Mouse (Mus musculus): ENCODE measurements around the gene Rlbp1. TPM values are rescaled to one million over a fixed set of nuclear protein-coding genes. Genes with fewer than 3 reads are reported as not detected.
A peak's percentile ranks its signal among the peaks of the same experiment; 100 is the strongest.

Gene Rlbp1
- 0.05 TPM in 1 of 2 replicates, not detected in the other for polyA plus RNA-seq (2012; rRNA removed)

DNA sequence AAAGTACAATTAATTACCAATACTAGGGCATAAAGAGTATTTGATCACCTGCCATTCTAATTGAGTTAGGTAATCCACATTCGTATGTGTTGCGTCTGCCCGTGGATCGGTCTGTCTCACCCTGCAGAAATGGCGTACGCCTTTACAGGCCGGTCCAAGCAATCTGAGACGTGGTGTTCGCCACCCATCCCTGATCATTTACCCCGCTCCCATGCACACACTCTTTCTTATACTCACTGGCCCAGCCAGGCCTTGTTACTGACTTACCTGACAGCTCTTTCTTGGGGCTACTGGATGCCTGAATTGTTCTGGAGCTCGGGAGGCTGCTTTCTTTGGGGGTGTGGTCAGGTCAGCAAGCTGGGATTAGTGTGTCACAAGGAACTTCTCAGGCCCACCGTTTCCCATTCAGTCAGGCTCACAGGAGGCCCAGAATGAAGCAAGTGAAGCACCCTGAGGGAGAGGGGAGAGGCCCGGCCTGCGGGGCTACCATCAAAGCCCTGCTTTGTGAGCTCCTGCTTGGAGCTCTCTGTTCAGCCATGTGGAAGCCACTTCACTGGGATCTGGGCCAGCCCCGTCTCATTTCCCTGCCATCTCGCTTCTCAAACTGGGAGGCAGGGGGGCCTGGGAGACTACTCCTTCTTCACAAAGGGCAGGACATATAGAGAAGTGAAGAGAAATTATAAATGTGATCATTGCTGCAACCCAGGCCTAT, at the start of gene Rlbp1:
Rlbp1 (minus strand) TSS at position 627 of the 712 bp plus-strand sequence.
- DNase-seq (ENCODE audit: low read depth, low spot score), result no peak
- 72% methylated on average over 16 of the region's 16 CpGs for WGBS

DNA sequence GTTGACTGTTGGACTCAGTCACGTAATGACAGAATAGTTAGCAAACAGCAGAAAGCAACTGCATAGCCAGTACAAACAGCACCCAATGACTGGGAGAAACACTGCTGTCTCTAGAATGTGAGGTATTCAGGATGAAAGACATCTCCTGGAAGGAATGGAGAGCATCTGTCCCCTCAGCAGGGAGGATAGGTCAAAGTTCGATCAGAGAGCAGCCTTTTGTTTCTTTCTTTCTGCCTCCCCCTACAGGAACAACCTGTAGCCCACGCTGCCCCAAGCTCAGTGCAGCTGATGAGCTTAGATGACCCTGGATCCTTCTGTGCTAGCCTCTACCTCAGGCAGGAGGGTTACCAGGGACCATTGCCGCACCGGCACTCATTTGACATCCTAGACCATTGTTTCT, 41.4 kb upstream of the Rlbp1 start:
- no peak for DNase-seq (ENCODE audit: low read depth, low spot score)
- WGBS, result 75% methylated on average over 5 of the region's 5 CpGs

DNA sequence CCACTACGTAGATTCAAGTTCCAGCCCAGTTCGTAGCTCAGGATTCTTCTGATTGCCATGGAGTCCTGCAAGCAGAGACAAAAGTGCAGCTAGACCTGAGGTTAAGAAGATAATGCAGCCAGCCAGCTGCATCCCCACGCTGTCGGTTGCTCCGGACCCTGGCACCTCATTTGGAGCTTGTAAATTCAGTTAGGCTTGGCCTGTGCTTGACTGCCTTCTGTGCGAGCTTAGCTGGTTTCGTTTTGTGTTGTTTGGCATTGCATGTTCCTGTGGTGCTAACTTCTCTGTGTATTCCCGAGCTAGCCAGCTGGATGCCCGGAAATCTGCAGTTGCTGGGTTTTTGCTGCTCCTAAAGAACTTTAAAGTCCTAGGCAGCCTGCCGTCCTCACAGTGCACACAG, 39.0 kb upstream of the Rlbp1 start:
- 84% methylated on average over 10 of the region's 10 CpGs for WGBS
- no peak for DNase-seq (ENCODE audit: low read depth, low spot score)

DNA sequence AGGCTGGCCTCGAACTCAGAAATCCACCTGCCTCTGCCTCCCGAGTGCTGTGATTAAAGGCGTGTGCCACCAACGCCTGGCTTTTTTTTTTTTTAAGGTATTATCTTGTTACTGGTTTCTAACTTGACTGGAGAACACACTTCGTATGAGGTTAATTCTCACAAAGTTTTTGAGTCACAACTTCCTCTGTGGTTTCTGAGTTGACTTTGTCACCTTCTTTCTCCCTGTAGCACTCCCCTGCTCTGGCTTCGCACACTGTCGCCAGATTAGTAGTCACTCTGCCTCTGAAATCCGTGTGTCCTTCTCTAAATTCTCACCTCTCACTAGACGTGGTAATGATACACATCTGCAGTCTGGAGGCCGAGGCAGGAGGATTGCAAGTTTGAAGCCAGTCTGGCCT, 36.0 kb upstream of the Rlbp1 start:
- no peak for DNase-seq (ENCODE audit: low read depth, low spot score)
- 90% methylated on average over 10 of the region's 10 CpGs for WGBS

DNA sequence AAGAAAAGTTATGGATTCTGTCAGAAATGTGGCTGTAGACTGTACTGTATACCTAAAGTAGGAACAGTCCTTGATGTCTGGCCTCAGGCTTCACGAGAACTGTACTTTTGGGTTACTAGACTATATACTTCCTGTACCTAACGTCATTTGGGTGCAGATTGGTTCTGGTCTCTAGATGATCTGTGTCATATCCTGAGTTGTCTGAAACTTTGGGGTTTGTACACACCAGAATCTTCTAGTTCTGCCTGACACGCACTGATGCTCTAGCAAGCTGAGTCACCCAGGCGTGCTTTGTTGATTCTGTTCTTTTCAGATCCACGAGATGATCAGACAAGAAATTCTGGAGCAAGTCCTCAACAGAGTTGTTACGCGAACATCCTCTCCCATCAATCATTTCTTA, 33.1 kb upstream of the Rlbp1 start:
- WGBS, result 89% methylated on average over 7 of the region's 7 CpGs

DNA sequence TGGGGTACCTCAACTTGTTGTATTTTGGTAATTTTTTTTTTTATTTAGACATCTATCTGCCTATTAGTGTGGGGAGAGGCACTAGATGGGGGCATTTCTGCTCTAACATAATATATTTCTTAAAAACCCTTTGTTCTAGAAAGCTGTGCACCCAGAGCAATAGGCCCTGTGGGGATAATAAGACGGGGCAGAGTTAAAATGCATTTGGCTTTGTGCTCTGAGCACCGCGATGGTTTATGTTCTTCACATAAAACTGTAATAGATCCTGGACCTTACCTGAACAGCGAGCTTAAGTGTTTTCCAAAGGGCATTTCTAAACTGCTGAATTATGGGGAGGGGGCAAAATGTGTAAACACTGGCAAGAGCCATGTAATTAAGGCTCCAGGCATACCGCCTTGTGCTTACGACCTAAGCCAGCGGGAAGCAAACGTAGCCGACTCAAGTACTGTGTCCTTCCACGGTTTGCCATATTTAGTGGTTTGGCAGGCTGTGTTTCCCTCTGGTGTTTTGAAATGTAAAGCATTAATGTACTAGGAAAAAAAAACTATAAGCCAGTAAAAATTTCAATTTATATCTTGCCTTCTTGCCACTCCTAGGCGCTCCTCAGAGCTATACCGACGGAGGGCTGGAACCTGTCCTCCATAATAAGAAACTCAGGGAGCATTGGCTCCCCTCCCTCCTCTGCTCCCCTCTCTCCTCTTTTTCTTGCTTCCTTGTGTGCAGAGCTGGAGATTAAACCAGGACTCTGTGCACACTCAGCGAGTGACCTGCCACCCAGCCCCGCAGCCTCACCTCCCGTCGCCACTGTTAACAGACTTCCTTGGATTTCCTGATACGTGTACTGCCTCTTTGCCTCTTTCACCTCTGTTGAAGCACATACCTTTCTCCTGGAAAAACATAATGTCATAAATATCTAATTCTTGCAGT, 27.9 kb upstream of the Rlbp1 start:
- DNase-seq (ENCODE audit: low read depth, low spot score), result no peak
- 79% methylated on average over 18 of the region's 18 CpGs for WGBS

More for the DNA sequence above, 33.1 kb upstream of the Rlbp1 start:
- DNase-seq (ENCODE audit: low read depth, low spot score), result no peak

DNA sequence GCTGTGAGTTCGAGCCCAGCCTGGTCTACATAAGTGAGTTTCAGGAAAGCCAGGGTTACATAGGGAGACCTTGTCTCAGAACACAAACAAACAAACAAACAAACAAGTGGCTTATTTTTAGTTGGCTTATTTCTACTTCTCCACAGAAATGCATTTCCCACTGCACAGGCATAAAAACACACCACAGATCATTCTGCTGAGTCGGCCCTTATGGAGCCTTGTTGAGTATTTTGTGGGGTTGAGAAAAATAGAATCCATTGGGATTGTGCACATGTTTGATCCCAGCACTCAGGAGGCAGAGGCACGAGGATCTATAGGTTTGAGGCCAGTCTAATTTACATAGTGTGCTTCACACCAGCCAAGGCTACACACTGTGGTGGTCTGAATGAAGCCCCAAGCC, 13.4 kb upstream of the Rlbp1 start:
- 88% methylated on average over 3 of the region's 3 CpGs for WGBS

DNA sequence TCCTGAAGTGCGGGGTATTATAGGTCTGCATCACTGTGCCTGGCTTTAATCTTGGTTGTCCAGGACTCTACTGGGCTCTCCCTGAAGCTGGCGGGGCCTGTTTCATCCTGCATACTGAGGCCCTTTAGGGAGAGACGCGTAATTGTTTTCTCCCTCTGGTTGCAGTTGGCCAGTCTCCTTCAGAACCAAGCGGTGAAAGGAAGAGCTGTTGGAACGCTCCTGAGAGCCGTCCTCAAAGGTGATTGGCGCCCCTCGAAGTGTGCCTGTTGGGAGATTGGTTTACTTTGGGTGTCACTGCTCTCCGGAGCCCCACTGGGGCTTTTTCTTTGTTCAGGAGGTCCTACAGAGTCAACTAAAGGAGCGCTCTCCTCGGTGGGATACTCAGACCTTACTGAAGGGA, 12.1 kb upstream of the Rlbp1 start:
- 84% methylated on average over 12 of the region's 12 CpGs for WGBS

More for the DNA sequence above, 13.4 kb upstream of the Rlbp1 start:
- DNase-seq (ENCODE audit: low read depth, low spot score), result no peak

DNA sequence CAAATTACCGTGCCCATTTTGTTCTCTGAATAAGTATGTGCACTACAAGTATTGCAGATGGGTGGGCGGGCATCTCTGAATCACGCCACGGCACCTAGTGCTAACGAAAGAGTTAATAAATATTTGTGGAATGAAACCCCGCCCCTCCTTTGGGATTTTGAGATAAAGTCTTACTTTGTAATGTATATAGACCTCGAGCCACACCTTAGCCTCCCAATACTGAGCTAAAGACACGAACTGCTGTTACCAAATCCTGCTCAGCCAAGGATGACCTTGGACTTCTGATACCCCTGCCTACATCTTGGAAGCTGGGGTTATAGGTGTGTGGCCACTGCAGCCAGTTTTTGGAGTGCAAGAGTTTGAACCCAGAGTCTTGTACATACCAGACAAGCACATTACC, 11.6 kb upstream of the Rlbp1 start:
- WGBS, result 45% methylated on average over 8 of the region's 8 CpGs

More for the DNA sequence above, 12.1 kb upstream of the Rlbp1 start:
- no peak for DNase-seq (ENCODE audit: low read depth, low spot score)

DNA sequence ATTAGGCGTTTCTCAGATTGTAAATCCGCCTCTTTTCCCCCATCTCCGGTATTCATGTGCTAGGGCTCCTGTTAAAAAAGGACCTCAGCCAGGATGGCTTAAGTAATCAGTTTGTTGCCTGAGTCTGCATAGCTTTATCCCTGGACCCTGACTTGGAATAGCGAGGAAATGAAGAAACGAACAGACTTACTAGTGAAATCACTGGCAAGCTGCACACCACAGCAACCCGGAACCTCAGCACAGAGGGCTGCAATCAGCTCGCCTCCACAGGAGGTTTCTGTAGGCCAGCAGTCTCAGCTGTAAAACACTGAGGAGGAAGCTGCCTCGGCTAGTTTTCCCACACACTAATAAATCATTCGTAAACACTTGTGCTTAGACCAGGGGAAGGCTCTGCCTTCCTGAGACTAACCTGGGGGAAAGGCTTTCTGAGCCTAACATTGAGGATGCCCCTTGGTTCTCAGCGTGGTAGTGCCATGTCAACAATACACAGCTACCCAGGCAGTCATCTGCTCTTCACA, 10.7 kb upstream of the Rlbp1 start:
- DNase-seq (ENCODE audit: low read depth, low spot score), result no peak
- WGBS, result 55% methylated on average over 10 of the region's 10 CpGs

More for the DNA sequence above, 11.6 kb upstream of the Rlbp1 start:
- no peak for DNase-seq (ENCODE audit: low read depth, low spot score)

DNA sequence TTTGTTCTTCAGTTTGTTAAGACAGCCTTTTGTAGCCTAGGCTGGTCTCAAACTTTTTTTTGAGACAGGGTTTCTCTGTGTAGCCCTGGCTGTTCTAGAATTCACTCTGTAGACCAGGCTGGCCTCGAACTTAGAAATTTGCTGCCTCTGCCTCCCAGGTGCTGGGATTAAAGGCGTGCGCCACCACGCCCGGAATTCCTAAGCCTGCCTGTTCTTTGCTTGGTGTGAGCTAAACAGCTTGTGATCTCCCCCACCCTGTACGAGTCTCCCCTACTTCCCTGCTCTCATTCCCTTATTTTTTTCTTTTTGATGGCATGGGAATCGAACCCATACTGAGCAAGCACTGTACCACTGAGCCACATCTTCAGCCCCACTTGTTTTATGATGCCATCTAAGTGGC, 8.3 kb upstream of the Rlbp1 start:
- no peak for DNase-seq (ENCODE audit: low read depth, low spot score)
- 70% methylated on average over 7 of the region's 7 CpGs for WGBS

DNA sequence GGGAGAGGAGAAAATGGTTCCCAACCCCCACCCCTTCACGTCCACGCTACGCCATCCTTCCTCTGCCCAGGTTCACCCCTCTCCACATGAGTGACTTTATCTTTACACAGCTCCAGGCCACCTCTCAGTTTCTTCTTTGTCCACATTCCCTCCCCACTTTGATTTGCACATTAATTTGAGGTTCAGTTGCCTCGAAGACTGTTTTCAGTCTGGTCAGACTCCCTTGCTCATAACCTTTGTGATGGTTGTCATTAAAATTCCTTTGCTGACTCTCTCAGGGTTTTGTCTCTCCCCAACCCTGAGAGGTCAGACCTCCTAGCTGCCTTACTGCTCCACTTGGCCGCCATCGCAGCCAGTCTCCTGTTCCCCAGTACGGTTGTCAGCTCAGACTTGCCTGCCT, 7.8 kb upstream of the Rlbp1 start:
- WGBS, result 72% methylated on average over 7 of the region's 7 CpGs
- DNase-seq (ENCODE audit: low read depth, low spot score), result no peak

DNA sequence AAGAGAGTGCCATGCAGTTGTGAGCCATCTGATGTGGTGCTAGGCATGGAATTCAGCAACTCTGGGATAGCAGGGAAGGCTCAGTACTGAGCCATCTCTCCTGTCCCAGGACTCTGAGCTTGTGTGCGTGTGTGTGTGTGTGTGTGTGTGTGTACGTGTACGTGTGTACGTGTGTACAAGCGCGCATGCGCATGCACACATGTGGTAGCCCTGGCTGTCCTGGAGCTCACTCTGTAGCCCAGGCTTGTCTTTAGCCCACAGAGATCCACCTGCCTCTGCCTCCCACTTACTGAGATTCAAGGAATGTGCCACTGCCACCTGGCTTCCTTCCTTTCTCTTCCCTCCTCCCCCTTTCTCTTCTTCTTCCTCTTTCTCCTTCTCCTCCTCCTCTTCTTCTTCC, 7.1 kb upstream of the Rlbp1 start:
- 99% methylated on average over 7 of the region's 7 CpGs for WGBS
- no peak for DNase-seq (ENCODE audit: low read depth, low spot score)

DNA sequence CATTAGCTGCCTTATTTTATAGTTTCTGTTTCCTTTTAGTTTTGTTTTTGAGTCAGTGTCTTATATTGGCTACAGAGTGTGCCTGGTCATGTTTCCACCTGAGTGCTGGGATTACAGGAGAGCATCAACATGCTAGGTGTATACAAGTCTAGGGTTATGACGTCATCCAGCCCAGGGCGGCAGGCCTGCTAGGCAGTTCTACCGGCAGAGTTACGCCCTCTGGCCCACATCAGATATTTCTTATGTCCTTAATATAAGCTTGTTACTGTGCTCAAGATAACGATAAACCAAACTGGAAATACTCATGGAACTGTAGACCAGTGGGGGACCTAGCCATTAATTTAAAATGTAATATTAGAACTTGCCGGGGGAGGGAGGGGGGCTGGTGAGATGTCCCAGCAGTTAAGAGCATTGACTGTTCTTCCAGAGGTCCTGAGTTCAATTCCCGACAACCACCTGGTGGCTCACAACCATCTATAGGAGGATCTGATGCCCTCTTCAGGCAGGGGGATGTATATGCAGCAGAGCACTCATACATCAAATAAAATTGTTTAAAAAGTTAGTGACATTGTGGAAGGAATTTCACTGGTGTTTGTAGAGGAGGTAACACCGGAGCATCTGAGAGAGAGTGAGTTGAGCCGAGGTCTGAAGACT, 6.1 kb upstream of the Rlbp1 start:
- WGBS, result 34% methylated on average over 9 of the region's 9 CpGs
- no peak for DNase-seq (ENCODE audit: low read depth, low spot score)

DNA sequence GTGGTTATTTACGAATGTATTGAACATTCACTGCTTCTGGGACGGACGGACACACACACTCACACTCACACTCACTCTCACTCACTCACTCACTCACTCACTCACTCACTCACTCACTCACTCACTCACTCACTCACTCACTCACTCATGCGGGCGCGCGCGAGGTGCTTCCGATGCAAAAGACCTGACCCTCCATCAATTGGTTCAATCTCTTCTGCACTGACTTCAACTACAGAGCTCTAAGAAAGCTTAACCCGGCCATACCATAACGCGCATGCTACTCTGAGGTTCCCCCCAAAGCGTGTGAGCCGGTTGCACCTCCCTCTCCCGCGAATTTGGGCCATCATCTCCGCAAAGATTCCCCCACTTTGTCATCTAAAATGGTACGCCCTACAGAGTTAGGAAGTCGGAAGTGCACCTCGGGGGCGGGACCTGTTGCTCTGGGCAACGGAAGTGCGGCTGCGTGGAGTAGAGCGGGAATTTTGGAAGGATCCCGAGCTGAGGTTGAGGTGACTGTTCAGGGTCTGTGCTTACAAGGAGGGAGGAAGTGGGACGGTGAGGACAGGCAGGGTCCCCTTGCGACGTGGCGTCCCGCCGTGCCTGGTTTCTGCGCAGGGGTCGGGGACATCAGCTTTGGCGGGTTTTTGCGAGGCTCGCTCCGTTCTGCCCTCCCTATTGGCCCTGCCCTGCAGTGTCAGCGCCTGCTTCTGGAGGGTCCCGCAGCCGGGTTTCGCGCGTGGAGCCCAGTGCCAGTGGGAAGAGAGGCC, 5.2 kb upstream of the Rlbp1 start, which contains the start of gene Fanci:
Fanci (plus strand) TSS at position 47 of the 767 bp plus-strand sequence.
- under 1% methylated on average over 44 of the region's 44 CpGs for WGBS
- DNase-seq (ENCODE audit: low read depth, low spot score), result peak; percentile 83

DNA sequence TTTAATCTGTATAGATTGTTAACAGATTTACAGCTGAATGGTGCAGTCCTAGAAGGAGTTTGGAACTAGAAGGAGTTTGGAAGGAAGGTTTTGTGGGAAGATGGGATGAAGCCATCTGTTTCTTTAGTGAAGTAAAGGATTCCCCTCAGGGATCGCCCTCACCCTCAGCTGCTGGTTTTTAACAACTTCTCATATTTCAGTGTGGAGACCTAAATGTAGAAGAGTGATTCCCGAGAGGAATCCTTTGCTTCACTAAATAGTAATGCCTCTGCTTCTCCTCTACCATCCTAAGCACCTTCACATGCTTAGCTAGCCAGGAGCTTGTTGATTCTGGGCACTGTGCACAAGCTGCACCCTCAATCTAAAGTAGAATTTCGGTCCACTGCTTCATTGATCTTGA, 4.6 kb upstream of the Rlbp1 start:
- no peak for DNase-seq (ENCODE audit: low read depth, low spot score)
- WGBS, result 5% methylated on average over 3 of the region's 3 CpGs

DNA sequence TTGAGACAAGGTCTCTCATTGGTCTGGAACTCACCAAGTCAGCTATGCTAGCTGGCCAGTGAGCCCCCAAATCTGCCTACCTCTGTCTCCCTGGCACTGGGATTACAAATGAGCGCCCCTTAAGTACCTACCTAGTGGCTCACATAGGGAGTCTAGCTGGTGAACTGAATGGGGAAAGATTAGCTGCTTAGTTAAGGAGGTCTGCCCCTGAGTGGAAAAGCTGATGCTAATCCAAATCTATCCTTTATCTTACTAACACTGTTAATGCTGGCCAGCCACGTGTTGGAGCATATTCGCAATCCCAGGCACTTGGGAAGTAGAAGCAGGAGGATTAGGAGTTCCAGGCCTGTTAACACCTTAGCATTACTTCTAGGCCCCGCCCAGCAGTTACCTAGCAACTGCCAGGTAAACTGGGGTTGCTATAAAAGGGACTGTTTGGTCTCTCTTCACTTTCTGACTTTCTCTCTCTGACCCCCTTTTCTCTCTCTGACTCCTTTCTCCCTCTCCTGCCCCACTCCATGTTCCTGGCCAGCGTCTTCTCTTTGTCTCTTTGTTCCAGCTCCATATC, 3.4 kb upstream of the Rlbp1 start:
- no peak for DNase-seq (ENCODE audit: low read depth, low spot score)
- 56% methylated on average over 5 of the region's 5 CpGs for WGBS

DNA sequence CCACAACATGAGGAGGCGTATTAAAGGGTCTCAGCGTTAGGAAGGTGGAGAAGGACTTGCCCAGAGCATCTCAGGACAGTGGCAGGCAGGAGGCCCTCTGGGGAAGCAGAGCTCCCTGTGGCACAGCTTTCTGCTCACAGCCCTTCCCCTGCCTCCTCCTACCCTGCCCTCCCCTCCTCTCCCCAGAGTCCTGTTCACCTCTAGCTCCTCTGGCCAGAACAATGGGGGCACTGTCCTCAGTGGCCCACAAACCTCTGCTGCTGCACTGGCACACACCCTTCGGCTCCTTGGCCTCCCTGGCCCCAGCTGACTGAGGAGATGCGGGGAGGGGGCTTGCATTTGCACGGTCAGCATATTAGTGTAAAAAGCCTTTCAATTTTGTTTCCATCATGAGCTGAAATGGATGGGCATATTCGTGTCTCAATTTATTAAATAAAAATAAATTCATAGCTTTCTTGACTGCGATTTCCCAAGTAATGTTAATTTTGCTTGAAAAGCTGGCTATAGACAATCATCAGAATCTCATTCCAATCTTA, 1.9 kb upstream of the Rlbp1 start:
- WGBS, result 73% methylated on average over 7 of the region's 7 CpGs
- no peak for DNase-seq (ENCODE audit: low read depth, low spot score)

DNA sequence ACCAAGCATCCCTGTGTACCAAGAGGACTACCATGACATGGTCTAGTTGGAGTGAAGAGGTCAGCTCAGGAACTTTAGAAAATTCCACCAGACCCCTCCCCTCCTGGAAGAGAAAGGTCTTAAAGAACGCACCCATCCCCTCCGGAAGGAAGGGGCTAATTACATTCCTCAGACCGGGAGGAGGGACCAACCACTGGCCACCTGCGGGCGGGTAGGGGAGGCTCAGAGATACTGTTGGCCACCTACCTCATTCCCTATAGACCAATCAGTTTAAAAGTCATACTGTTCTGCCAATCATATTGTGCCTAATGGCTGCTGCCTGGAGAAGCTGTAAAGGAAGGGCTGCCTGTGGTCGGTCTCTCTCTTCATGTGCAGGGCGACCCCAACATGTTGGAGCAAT, 1.1 kb upstream of the Rlbp1 start:
- WGBS, result 33% methylated on average over 7 of the region's 7 CpGs
- no peak for DNase-seq (ENCODE audit: low read depth, low spot score)

Measured in large intestine, adult 2 months (tissue).